Mouse (Mus musculus) midbrain, embryonic 14.5 days (tissue): ENCODE results near the gene Mrps7. TPM values are rescaled to one million over a fixed set of nuclear protein-coding genes. Genes with fewer than 3 reads are reported as not detected.

Source experiments
- ATAC-seq: fragments of 200-750 bp; cut with Nextera tagmentation; 2 replicates; pipeline ENCODE4 v1.8.0; 2017; ENCODE audit warnings: moderate number of reproducible peaks, moderate library complexity; ENCODE audit not compliant: low FRiP score, low TSS enrichment
- DNase-seq: peaks from one replicate; pipeline ENCODE4 v3.0.0-alpha.2; 2015
- H3K27ac ChIP-seq: fragments of 300-500 bp; sonication (generic); replicated peaks from 2 replicates; pipeline ENCODE4 v1.5.1; 2014; ENCODE audit warnings: mild to moderate bottlenecking, low read depth, low read length, moderate library complexity
- H3K27me3 ChIP-seq: fragments of 300-500 bp; sonication (generic); 2 replicates; pipeline ENCODE4 v1.6.1; 2014; ENCODE audit warnings: low read length, control low read depth, mixed read lengths; ENCODE audit not compliant: control insufficient read depth, insufficient read depth
- H3K36me3 ChIP-seq: fragments of 300-500 bp; sonication (generic); 2 replicates; pipeline ENCODE4 v1.6.1; 2014; ENCODE audit warnings: low read length, control low read depth; ENCODE audit not compliant: control insufficient read depth, insufficient read depth
- H3K4me1 ChIP-seq: fragments of 300-500 bp; sonication (generic); 2 replicates; pipeline ENCODE4 v1.6.1; 2014; ENCODE audit warnings: mild to moderate bottlenecking, antibody characterized with exemption, low read length, control low read depth; ENCODE audit not compliant: control insufficient read depth, insufficient read depth
- H3K4me2 ChIP-seq: fragments of 300-500 bp; sonication (generic); 2 replicates; pipeline ENCODE4 v1.6.1; 2014; ENCODE audit warnings: mild to moderate bottlenecking, low read length, moderate library complexity
- H3K4me3 ChIP-seq: fragments of 300-500 bp; sonication (generic); replicated peaks from 2 replicates; pipeline ENCODE4 v1.5.1; 2014; ENCODE audit warnings: low read depth, low read length
- H3K9ac ChIP-seq: fragments of 300-500 bp; sonication (generic); replicated peaks from 2 replicates; pipeline ENCODE4 v1.6.1; 2014; ENCODE audit warnings: mild to moderate bottlenecking, low read length, moderate library complexity
- H3K9me3 ChIP-seq: fragments of 300-500 bp; sonication (generic); 2 replicates; pipeline ENCODE4 v1.6.1; 2016; ENCODE audit warnings: low read length, control low read depth, mixed read lengths; ENCODE audit not compliant: control insufficient read depth
- WGBS: fragments of 180-500 bp; shearing (Covaris S2); extraction: QIAGEN DNeasy Blood & Tissue Kit; methylation state at CpG from one replicate; pipeline ENCODE4 v1.1.7; 2014; 5-methylcytosine and 5-hydroxymethylcytosine counted together
- polyA plus RNA-seq: library from polyadenylated mRNA; unstranded; fragments of >200 nt; fragmentation: Nextera tagmentation; extraction: Ambion mirVana; gene quantifications from 2 replicates; pipeline ENCODE4 v1.2.1, GENCODE M21; 2014

The Mrps7 gene
- polyA plus RNA-seq, 1 experiment from 2014 or later = 75.7 TPM

DNA sequence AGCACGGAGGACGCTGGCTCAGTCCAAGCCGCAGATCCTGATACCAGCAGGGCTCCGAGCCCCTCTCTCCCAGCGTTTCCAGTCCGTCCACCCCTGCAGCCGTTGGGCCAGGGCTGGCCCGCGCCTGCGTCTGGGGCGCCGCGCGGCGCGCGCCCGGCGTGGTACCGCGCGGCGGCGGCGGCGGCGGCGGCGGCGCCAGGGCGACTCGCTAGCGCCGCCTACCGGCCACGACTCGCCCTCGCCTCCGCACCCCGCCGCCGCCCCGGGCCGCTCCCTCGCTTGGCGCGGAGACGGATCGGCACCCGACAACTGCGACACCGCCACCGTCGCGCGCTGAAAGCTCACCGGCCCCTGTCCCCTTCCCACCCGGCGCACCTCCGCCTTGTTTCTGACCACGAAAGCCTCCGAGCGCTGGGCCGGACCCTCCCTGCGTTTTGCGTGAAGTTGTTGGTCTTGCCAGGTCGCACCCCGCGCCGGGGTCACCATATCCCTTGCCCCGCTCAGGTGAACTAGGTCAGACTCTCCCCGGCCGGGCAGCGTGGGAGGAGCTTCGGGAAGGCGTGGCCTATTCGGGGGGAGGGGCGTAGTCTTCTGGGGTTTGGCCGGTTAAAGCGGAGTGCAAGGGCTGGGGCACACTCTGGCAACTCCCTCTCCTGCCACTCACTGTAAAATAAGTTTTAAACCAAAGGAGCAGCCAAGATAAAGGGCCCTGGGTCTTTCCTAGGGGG is 8.8 kb downstream of the Mrps7 start, which contains the start of gene Mif4gd:
Gene Mif4gd, minus strand, starts transcription at position 560 of the 728 bp plus-strand sequence.
- peak within 1 kb of the TSS; percentile 52 for H3K4me3 ChIP-seq
- H3K4me1 ChIP-seq = peaks cover 9% of the 10 kb centered on the region; the same call in 1 of the 2 replicates
- H3K27ac ChIP-seq = peak within 1 kb of the TSS; percentile 73
- H3K27me3 ChIP-seq = no peaks in the 10 kb centered on the region
- under 1% methylated on average over 73 of the region's 80 CpGs for WGBS
- ATAC-seq = peak; percentile 80
- peak within 1 kb of the TSS; percentile 92 for H3K4me2 ChIP-seq
- peaks cover 47% of the 10 kb centered on the region for H3K36me3 ChIP-seq
- H3K9me3 ChIP-seq = no peaks in the 10 kb centered on the region
- DNase-seq = peak; percentile 88
- H3K9ac ChIP-seq = peak within 1 kb of the TSS; percentile 55

DNA sequence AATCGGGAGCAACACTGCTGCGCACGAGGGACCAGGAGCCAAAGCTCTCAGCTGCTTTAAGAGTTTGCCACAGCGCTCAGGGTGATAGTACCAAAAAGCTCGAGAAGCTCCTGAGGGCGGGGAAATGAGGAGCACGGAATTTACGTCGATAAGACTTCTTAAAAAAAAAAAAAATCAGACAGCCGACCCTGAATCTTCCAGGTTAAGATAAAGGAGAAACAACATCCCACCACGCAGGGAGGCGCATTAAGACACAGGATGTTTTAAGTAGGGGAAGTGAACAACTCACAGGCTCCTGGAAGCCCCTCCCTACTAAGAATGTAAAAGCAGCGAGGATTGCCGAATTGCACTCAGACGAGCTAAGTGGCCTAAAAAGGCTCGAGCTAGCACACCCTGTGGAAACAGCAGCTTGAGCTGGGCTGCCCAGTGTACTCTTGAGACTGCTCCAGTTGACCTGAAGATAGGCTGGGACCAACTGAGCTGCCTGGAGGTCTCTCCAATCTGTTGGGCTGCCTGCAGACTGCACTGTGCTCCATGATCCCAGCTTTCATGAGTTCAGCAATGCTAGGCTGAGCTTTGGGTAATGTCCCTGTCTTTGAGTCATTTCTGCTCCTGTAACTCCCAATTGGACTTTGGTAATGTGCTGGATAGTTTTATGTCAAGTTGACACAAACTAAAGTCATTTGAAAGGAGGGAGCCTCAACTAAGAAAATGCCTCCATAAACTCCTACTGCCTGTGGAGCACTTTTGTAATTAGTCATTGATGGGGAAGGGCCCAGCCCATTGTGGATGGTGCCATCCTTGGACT is 9.6 kb downstream of the Mrps7 start:
- DNase-seq = no peak
- Histone ChIP-seq H3K4me2 (peak overlapping the region; percentile 92), H3K27me3 (no peaks in the 10 kb centered on the region), H3K4me3 (peak overlapping the region; percentile 52), H3K27ac (no peak overlapping the region), H3K36me3 (peaks cover 43% of the 10 kb centered on the region), H3K4me1 (peaks cover 9% of the 10 kb centered on the region; the same call in 1 of the 2 replicates), H3K9me3 (no peaks in the 10 kb centered on the region), H3K9ac (peak overlapping the region; percentile 55)
- WGBS = under 1% methylated on average over 16 of the region's 16 CpGs
- no peak for ATAC-seq

DNA sequence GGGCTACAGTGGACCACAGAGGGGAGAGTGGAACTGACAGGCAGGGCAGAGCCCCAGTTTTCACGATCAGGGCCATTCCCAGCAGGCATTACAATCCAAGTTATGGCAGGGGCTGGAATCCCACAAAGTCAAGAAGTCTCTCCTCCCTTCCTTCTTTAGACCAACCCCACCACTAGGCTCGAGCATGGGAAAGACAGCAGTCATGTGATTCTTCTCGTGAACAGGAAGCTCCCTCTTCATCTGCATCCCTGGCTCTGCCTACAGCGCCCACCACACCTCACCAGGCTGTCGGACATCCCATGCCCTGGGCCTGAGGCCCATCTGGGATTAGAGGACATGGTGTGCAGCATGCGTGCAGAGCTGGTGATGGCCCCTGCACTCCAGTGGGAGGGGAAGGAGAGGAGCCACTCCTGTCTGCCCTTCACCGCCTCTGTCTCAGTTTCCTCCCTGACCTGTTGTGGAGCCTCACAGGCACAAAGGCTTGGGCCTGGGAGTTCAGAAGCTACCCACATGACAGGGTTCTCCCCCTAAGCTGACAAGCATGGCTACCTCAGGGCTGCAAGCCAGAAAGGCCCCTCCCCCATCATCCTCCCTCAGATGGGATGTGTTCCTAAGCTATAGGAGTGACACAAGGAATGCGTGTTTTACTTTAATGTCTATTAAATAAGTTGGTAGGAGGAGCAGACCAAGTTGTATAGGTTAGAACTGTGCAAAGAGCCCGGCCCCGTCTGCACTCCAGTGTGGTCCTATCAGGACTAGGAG is 10.8 kb downstream of the Mrps7 start:
- H3K9ac ChIP-seq = no peak overlapping the region

DNA sequence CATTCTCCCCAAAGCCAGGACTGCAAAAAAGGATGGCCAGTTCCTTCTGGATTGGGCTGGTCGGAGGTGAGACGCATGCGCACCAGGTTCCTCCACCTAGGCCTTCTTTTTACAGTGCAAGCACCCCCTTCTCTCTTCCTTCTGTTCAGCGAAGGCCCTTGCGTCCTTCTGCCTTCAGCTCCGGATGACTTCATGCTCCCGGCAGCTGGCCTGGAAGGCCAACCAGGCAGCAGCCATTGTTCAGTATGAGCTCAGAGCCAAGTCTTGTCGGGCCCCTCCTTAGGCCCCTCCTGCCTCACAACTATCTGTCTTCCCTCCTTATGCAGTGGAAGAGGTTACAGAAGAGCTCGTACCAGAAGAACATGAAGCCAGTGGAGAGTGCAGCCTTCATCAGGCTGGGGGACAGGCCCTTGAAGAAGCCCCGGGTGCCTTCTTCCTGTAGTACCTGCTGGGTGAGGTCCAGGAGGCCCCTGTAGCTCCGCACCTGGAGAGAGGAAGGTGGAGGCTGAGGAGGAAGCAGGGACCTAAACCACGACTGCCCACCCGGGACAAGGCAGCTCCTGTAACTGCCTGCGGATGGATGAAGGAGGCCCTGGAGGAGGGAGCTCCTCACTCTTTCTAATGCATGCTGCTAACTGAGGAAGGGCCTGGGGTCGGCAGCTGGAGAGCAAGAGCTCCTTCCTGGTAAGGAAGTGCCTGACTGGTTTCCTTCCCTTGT is 11.5 kb downstream of the Mrps7 start:
- DNase-seq = no peak
- Histone ChIP-seq H3K4me2 (no peak overlapping the region), H3K4me1 (peaks cover 9% of the 10 kb centered on the region; the same call in 1 of the 2 replicates), H3K36me3 (peaks cover 40% of the 10 kb centered on the region), H3K27ac (no peak overlapping the region), H3K27me3 (no peaks in the 10 kb centered on the region), H3K9me3 (no peaks in the 10 kb centered on the region), H3K4me3 (no peak overlapping the region), H3K9ac (no peak overlapping the region)
- 81% methylated on average over 15 of the region's 15 CpGs for WGBS
- no peak for ATAC-seq

More for the DNA sequence above, 10.8 kb downstream of the Mrps7 start:
- Histone ChIP-seq H3K9me3 (no peaks in the 10 kb centered on the region), H3K4me3 (no peak overlapping the region), H3K4me2 (no peak overlapping the region), H3K36me3 (peaks cover 36% of the 10 kb centered on the region), H3K4me1 (peaks cover 9% of the 10 kb centered on the region; the same call in 1 of the 2 replicates), H3K27ac (no peak overlapping the region), H3K27me3 (no peaks in the 10 kb centered on the region)
- DNase-seq = no peak
- WGBS = 74% methylated on average over 10 of the region's 10 CpGs
- ATAC-seq = no peak

DNA sequence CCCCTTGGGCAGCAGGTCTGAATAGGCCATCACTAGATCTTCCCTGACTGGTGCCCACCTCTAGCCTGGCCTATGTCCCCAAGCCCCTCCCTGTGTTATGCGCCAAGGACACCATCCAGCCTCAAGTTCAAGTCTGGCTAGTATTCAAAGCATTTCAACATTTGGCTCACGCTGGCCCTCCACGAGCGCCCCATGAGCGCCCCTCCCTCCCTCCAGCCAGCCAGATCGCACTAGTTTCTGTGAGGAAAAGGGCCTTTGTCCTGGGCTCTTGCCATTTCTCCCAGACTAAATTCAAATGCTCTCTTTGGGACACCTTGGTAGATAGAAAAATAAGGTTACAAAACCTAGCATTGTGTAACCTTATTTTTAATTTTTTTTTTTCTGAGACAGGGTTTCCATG is 12.2 kb downstream of the Mrps7 start:
- Histone ChIP-seq H3K9me3 (no peaks in the 10 kb centered on the region), H3K36me3 (peaks cover 46% of the 10 kb centered on the region), H3K9ac (no peak overlapping the region), H3K27me3 (no peaks in the 10 kb centered on the region), H3K4me2 (no peak overlapping the region), H3K4me1 (peaks cover 9% of the 10 kb centered on the region; the same call in 1 of the 2 replicates), H3K27ac (no peak overlapping the region), H3K4me3 (no peak overlapping the region)
- 96% methylated on average over 6 of the region's 6 CpGs for WGBS
- no peak for ATAC-seq
- DNase-seq = no peak

DNA sequence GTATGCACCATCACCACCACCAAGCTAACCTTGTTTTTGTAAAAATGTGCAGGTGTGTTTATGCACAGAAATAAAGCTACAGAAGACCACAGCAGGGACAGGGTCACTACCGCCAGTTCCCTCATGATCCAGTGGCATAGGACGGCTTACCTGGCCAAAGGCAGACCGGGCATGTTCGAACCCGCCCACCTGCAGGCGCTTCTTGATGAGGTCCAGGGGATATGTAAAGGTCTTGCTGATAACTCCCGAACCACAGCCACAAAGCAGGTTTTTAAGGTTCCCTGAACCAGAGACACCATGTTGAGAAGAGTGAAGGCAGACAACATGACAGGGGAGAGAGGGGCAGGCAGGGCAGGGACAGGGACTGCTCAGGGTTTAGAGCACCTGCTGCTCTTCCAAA is 12.6 kb downstream of the Mrps7 start:
- Histone ChIP-seq H3K4me2 (no peak overlapping the region), H3K9me3 (no peaks in the 10 kb centered on the region), H3K27me3 (no peaks in the 10 kb centered on the region), H3K9ac (no peak overlapping the region), H3K4me3 (no peak overlapping the region), H3K36me3 (peaks cover 50% of the 10 kb centered on the region), H3K27ac (no peak overlapping the region), H3K4me1 (peaks cover 9% of the 10 kb centered on the region; the same call in 1 of the 2 replicates)
- no peak for DNase-seq
- ATAC-seq = no peak
- 94% methylated on average over 7 of the region's 7 CpGs for WGBS

DNA sequence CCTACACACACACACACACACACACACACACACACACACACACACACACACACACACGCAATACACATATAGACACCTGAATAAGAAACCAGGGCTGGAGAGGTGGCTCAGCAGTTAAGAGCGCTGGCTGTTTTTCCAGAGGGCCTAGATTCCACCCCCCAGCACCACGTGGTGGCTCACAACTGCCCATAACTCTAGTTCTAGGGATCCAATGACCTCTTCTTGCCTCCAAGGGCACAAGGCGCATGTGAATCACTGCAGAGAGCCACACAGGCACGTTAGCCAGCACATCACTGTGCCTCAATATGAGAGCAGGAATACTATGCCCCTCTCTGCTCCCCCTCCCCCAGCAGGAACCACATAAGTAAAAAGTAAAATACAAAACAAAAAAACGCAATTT is 13.2 kb downstream of the Mrps7 start:
- H3K36me3 ChIP-seq = peaks cover 54% of the 10 kb centered on the region

DNA sequence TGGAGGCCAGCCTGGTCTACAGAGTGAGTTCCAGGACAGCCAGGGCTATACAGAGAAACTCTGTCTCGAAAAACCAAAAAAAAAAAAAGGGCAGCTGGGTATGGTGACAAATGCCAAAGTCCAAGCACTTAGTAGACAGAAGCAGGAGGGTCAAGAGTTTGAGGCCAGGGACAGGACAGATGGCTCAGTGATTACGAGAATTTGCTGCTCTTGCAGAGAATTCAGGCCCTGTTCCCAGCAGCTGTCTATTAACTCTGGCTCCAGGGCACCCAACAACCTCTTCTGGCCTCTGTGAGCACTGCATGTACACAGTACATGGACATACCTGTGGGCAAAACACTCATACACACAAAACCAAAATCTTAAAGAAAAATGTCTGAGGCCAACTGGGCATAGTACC is 14.3 kb downstream of the Mrps7 start:
- H3K4me2 ChIP-seq = no peak overlapping the region
- no peaks in the 10 kb centered on the region for H3K27me3 ChIP-seq
- DNase-seq (no peak), ATAC-seq (no peak)
- H3K27ac ChIP-seq = no peak overlapping the region
- 92% methylated on average over 2 of the region's 2 CpGs for WGBS
- no peaks in the 10 kb centered on the region for H3K9me3 ChIP-seq
- H3K4me3 ChIP-seq = no peak overlapping the region
- H3K9ac ChIP-seq = no peak overlapping the region
- peaks cover 5% of the 10 kb centered on the region; the same call in 1 of the 2 replicates for H3K4me1 ChIP-seq
- peaks cover 64% of the 10 kb centered on the region for H3K36me3 ChIP-seq

More for the DNA sequence above, 13.2 kb downstream of the Mrps7 start:
- H3K9ac ChIP-seq = no peak overlapping the region
- peaks cover 8% of the 10 kb centered on the region; the same call in 1 of the 2 replicates for H3K4me1 ChIP-seq
- DNase-seq (no peak), ATAC-seq (no peak)
- WGBS = 89% methylated on average over 6 of the region's 6 CpGs
- H3K4me2 ChIP-seq = no peak overlapping the region
- no peak overlapping the region for H3K4me3 ChIP-seq
- no peaks in the 10 kb centered on the region for H3K27me3 ChIP-seq
- H3K9me3 ChIP-seq = no peaks in the 10 kb centered on the region
- H3K27ac ChIP-seq = no peak overlapping the region
